Mouse (Mus musculus): ENCODE results near the gene Nol7.

Gene Nol7

DNA sequence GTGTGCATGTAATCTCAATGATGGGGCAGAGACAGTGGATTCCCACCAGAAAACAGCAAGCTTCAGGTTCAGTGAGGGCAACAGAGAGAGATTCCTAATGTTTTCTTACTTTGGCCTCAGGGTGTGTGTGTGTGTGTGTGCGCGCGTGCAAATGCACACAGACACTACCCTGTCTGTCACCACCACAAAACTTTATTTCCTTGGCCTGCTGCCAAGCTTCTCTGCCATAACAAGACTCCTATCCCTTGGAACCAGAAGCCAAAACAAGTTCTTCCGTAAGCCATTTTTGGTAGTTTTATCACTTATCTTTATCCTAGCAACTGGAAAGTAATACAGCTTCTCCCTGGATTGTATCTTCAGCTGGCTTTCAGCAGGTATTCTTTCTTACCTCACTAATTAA lies 30.2 kb downstream of the Nol7 start:
- DNase-seq (ENCODE audit: low spot score): no peak

DNA sequence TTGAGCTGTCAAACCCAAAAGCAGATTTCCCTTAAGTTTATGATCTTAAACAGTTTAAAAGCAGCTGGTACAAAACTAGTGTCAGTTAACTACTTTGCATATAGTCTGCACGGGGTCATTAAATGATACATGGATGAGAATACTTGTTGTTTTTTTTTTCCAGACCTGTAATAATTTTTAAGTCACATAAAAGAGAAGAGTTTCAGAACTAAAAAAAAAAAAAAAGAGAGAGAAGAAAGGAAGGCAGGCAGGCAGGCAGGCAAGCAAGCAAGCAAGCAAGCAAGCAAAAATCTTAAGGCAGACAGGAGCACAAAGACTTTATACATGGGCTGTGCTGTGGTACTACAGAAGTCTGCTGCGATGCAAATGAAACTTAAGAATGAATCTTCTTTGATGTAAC lies 35.2 kb downstream of the Nol7 start:
- no peak for DNase-seq (ENCODE audit: low spot score)

DNA sequence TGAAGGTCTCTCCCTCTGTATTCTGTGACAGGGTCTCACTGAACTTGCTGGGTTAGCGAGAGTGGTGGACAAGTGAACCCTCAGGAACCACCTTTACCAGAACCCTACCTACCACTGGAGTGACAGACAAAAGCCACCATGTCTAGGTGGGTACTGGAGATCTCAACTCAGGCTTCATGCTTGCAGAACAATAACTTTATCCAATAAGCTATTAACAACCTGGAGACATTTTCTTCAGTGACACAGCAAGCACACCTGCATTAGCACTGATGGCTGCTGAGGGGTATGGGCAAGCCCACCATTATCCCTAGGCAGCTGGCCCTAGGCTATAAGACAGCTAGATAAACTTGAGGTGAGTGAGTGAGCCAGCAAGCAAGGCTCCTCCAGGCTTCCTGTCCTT lies 42.2 kb downstream of the Nol7 start:
- DNase-seq (ENCODE audit: low spot score): no peak

DNA sequence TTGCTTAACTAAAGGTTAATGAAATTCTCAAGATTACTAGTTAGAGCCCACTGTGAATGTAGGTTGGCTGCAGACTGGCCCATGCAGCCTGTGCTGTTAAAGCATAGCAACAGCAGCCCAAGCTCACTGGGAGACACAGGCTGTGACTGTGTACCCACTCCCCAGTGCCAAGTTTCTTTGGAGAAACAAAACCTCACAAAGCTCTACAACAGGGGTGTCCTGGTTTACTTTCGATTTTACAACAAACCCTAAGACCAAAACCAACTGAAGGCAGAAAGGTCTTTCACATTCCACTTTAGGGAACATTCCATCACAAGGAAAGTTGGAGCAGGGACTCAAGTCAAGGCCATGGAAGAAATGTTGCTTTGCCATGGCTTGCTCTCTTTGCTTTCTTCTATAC lies 44.4 kb downstream of the Nol7 start:
- no peak for DNase-seq (ENCODE audit: low spot score)

DNA sequence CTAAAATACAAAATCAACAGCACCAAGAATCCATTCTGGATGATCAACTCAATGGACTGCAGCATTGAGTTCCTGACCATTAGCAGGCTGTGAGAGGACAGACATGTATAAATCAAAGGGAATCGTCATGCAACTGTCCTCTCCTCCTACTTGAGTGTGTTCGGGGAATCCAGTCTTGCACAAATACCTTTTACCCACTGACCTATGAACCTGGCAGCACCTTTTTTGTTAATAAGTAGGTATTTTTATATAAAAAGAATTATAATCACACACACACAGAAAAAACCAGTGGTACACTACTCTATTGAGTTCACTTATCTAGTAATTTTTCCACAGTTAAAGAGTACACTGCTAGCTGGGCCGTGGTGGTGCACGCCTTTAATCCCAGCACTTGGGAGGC lies 45.5 kb downstream of the Nol7 start:
- no peak for DNase-seq (ENCODE audit: low spot score)

DNA sequence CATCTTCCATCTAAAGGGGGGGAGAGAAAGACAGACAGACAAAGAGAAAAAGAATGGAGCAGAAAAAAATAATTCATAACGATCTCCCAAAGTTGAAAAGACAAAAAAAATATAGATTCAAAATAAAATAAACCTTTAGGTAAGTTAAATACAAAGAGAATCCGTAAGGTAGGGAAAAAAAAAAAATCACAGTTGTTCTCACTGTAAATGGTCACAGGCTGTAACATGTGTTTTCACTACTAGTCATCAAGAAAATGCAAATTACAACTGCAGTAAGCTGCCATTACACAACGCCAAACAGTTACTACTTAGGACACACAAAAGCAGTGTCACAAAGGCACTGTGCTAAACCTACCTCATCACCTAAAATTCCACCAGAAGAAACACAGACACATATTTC lies 46.5 kb downstream of the Nol7 start:
- no peak for DNase-seq (ENCODE audit: low spot score)

DNA sequence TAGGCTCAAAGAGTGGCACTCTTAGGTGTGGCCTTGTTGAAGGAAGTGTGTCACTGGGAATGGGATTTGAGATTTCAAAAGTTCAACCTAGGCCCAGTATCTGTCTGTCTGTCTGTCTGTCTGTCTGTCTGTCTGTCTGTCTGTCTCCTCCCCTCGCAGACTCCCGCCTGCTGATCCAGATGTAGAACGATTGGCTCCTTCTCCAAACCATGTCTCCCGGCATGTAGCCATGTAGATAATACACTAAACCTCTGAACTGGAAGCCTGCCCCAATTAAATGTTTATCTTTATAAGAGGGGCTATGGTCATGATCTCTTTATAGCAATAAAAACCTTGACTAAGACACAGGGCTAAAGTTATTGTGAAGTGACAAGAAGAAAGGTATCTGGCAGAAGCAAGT lies 47.6 kb downstream of the Nol7 start:
- DNase-seq (ENCODE audit: low spot score): no peak

DNA sequence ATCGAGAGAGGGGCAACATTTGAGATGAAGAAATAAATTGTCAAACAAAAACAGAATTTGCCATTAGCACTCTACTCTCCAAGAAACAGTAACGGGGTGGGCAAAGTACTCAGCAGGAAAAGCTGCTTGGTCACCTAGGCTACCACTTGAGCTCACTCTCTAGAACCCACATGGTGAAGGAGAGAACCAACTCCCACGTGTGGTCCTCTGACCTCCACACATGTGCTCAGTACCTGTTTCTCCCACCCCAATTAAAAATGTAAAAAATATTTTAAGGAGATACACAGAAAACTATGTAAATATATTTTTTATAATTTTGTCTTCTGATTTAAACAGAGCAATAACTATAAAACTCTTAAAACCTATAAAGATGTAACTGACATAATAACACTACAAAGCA lies 49.5 kb downstream of the Nol7 start:
- DNase-seq (ENCODE audit: low spot score): no peak

DNA sequence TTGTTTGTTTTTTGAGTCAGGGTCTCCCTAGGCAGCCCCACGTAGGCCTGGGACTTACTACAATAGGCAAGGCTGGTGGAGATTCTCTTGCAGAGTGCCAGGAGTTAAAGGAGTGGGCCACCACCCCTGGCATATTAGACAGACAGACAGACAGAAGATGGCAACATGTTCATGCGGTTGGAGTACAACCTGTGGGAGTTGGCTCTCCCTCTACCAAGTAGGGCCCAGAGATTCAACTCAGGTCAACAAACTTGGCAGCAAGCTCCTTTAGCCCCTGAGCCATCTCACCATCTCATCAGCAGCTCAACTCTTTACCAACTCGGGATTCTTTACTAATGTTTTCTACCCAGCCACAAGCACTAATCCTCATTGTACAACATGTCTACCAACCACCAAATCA lies 52.5 kb downstream of the Nol7 start:
- DNase-seq (ENCODE audit: low spot score): no peak

DNA sequence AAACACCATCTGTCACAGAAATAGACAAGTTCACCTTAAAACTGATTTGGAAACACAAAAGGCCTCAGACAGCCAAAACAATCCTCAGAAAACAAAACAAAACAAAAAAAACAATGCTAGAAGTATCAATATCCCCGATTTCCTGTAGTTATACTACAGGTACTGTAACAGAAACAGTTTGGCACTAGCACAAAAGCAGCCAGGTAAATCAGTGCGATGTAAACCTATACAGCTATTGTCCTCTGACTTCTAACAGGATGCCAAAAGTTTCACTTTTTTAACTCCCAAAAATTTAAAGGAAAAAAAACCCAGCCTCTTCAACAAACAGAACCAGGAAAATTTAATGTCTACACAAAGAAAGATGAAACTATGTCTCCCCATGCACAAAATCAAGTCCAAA lies 54.0 kb downstream of the Nol7 start:
- no peak for DNase-seq (ENCODE audit: low spot score)

DNA sequence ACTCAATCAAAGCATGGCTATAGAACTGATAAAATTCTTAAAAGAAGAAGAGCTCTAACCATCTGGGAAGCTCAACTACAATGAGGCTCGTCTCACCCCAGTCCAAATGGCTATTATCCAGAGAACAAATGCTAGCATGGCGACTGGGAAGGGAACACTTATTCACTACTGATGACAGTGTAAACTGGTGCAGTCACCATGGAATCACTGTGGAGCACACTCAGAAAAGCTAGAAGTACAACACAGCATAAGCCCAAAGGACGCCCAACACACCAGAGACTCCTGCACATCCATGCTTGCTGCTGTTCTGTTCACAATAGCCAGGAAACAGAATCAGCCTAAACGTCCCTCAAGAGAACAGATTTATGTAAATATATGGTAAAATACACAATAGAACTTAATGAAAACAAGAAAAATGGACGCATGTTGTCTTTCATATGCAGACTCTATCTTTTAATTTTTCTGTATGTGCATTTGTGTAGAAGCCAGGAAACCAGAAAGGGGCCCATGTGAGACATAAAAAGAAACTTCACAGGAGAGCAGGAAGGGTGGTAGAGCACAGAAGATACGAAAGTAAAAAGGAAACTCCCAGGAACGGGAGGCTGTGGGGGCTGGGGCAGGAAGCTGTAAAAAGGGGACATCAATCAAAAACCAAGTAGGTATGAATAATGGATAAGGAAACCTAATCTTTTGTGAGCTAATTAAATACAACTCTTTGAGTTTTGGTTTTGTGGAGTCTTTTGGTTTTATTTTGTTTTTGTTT lies 54.8 kb downstream of the Nol7 start:
- DNase-seq (ENCODE audit: low spot score): no peak

DNA sequence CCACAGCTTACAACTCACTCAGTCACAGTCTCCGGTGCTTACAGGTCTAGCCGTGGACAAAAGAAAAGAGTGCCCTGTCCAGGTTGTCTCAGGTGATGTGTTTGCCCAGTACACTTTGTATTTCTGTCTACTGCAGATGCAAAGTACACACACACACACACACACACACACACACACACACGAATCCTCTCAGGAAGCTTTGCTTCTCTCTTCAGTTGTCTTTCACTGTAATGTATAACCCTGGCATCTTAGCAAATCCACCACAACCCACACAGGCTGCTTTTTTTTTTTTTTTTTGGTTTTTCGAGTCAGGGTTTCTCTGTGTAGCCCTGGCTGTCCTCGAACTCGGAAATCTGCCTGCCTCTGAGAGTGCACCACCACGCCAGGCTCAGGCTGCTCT lies 56.2 kb downstream of the Nol7 start:
- DNase-seq (ENCODE audit: low spot score): no peak

Data from urinary bladder, postnatal 14 days (tissue).